Mouse (Mus musculus): ENCODE data around the gene Arcn1.
"Not testable (repeated sequence)": the region's sequence is repeated elsewhere in the genome, so short reads cannot be mapped to it uniquely, and the experiment has no call there.

Arcn1 gene

DNA sequence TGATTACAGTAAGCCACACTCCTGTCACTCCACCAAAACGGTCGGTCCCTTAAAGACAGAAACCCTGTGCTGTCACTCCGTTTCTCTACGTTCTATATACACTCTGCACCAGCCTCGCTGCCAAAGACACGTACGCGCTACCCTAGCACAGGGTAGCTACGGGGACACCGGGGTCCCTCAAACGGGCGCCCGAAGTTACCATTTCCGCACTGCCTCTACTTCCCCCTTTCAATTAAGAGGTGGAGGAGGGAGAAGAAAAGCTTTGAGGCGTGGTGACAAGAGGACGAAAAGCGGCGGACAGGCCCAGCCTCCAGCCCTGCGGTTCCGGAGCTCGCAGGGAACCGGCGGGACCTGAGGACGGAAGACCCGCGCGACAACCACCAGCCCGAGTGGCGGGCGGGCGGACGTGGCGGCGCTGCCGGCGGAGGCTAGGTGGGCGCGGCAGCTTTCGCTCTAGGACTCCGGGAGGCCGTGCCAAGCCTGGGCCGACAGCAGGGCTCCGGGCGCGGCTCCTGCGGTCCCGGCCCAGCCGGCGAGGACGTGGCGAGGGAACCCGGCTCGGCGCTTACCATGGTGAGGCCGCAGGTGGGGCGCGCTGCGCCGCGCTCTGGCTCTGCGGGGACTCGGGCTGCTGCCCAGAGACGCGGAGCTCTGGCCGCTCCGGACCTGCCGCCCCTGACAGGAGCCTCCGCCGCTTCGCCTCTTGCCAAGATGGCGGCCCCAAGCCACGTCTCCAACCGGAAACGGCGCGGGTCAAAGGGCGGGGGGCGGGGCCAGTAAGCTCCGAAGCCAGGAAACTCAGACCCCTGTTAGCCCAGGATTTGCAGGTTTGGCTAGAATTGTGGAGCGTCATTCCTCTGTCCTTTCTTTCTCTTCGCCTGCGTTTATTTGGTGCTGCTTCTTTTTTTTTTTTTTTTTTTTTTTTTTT, at the start of gene Arcn1, which contains the start of gene Ift46:
Gene Arcn1, minus strand, starts transcription at position 745 of the 928 bp plus-strand sequence.
Gene Ift46, plus strand, starts transcription at position 808 of the 928 bp plus-strand sequence.
- peak; percentile 94 for DNase-seq

- DNase-seq = no peak
Observed at GRCm38 (mm10) chr9:44814179-44814578, 46.5 kb upstream of the Arcn1 start.

GRCm38 (mm10) chr9:44810316-44810715, 42.7 kb upstream of the Arcn1 start:
- no peak for DNase-seq

DNA sequence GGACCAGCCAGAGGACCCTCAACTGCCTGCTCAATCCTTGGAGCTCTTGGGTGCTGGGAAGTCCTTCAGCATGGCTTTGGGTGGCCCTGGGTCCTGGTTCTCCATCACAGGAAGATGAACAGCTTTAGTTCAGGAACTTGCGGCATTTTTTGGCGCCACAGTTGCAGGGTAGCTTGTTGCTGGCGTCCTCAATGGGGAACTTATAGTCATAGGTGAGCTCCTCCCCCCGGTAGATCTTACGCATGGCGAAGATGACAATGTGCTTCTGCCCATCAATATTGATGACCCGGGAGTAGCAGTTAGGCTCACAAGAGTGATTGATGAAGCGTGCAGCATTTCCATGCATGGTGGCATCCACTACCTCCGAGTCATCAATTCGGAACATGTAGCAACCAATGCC, 40.1 kb upstream of the Arcn1 start:
- no peak for DNase-seq

- no peak for DNase-seq
Observed at GRCm38 (mm10) chr9:44807141-44807540, 39.5 kb upstream of the Arcn1 start.

- no peak for DNase-seq
Observed at GRCm38 (mm10) chr9:44805536-44805935, 37.9 kb upstream of the Arcn1 start.

DNA sequence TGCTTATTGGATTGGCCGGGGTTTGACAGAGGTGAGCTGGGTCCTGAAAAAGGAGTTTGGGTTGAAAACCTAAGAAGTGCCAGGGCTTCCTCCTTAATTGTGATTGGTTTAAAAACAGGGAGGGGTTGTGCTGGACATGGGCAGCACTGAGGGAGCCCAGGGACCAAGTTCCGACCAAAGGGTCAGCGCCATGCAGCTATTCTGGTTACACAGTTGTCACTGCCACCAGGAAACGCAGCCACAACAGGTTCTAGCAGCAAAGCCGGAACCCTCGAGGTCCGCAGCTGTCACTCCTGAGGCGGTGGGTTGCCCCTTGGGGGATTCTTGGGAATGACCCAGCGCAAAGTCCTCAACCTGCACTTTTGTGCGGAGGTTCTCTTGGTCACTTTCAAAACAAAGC, 37.0 kb upstream of the Arcn1 start:
- no peak for DNase-seq

DNA sequence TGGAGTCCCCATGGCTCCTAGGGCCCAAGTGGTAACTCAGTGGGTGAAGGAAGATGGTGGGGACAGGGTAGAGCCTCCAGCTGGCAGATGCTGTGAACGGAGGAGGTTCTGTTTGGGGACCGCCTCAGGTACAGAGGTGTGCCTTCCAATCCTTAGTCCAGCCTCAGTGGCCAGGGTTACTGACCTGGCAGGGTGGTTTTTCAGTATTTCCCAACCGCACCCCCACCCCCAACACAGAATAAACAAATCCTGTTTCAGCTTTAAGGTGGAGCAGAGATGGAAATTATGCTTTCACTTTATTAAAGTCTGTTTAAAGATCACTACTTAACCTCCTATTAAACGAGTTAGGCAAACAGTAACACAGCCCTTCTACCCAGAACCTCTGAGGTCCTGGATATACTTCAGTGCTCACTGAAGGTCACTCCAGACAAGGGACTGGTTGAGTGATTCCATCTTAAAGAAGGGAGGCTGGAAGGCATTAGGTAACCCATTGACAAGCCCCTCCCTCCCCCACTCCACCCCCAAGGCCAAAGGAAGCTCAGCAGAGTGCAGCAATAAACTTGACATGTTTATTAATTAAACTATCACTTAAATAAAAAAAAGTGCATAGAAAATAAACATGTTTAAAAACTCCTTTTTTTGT, 35.3 kb upstream of the Arcn1 start, which contains the start of gene Ttc36:
Gene Ttc36, minus strand, starts transcription at position 265 of the 643 bp plus-strand sequence.
- DNase-seq = no peak

- no peak for DNase-seq
Observed at GRCm38 (mm10) chr9:44801669-44802068, 34.0 kb upstream of the Arcn1 start.

DNA sequence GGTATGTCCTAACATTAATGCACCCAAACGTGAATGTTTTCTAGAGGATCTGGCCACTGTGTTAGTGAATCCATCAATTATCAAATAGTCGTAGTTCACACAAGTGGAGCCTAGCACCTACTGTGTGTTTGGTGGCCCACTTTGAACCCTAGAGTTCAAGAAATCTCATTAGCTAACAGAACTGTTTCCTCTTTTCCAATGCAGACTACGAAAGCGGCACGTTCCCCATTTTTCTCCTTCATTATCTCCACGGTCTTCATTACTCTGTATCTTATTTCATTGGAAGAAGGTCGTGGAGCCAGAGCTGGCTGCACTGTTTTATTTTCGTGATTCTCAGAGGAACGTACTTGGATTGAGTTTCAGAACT, 32.3 kb upstream of the Arcn1 start:
- DNase-seq = no peak

GRCm38 (mm10) chr9:44799102-44799957, 31.7 kb upstream of the Arcn1 start, which contains the start of gene Tmem25:
Tmem25 (minus strand) TSS chr9:44799307.
- DNase-seq = peak; percentile 89

GRCm38 (mm10) chr9:44798298-44798697, 30.7 kb upstream of the Arcn1 start:
- no peak for DNase-seq

GRCm38 (mm10) chr9:44792842-44793241, 25.2 kb upstream of the Arcn1 start:
- peak; percentile 24 for DNase-seq

DNA sequence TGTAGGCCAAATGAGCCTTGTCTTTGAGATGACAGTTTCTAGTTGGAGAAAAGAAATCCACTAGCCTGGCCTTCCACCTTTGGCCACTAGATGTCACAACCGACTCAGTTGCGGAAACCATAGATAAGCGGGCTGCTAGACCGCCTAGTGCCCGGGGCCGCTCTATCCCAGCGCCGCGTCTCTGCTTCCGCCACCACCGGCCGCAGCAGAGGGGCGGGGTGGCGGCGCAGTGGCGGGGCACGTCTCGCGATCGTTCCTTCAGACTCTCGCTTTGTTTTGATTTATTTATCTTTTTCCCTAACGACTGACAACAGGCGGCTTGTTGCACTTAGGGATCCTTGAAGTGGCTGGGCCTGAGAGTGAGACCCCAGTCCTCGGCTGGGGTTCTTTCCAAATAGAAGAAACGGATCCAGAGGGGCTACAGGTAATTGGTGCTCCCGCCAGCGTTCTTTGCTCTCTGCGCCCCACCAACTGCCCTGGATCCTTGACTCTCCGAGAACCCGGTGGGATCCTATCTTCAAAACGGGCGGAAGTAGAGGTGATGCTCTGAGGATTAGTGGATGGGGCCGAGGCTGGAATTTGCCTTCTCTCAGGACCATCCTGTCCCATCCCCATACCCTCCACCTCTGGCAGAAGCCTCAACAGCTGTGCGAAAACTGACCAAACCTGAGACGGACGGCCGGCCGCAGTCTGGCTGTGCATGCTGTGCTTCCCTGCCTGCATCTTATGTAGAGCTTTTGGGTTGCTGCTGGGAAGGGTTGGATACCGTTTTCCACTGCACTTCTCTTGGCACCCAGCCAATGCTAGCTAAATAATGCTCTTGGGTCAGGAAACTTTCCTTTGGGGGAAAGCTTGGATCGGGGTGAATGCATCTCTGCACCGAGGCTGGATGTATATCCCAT, 5.4 kb upstream of the Arcn1 start:
- peak; percentile 97 for DNase-seq

- DNase-seq = no peak
Observed at GRCm38 (mm10) chr9:44772392-44772749, 4.7 kb upstream of the Arcn1 start.

GRCm38 (mm10) chr9:44771376-44771775, 3.7 kb upstream of the Arcn1 start:
- no peak for DNase-seq

GRCm38 (mm10) chr9:44768029-44768394, 367 bp upstream of the Arcn1 start:
- not testable (repeated sequence) for DNase-seq

DNA sequence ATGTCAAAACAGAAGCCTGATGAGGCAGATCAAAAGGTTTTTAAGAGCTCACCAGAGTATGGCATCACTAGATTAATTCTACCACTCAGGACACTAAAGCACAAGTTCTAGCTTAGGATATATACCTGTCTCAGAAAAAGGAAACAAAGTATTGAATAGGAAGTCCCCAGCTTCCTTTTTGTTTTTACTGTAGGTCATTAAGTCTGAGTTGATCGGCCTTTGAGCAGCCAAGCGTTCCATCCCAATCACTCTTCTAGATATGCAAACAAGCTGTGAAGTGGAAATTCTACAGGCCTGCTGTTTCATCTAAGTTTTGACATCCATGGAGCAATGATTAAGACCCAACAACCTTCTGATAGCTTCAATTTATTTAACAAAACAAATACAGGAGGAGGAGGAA, 6.8 kb downstream of the Arcn1 start:
- no peak for DNase-seq

DNA sequence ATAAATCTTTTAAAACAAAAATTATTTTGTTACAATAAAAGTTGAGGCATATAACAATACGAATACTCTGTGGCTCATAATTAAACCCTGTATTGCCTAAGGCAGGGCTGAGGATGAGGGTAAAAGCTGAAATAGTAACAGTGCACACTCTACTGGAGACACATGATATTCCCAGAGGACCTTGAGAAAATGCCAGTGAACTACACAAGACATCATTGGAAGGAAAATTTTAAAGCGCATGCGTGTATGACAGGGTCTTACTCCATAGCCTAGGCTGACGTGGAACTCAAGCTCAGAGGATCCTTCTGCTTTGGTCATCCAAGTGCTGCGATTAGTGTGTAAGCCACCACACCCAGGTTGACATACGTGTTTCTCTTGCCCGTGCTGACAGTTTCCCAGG, 19.2 kb downstream of the Arcn1 start:
- no peak for DNase-seq

DNA sequence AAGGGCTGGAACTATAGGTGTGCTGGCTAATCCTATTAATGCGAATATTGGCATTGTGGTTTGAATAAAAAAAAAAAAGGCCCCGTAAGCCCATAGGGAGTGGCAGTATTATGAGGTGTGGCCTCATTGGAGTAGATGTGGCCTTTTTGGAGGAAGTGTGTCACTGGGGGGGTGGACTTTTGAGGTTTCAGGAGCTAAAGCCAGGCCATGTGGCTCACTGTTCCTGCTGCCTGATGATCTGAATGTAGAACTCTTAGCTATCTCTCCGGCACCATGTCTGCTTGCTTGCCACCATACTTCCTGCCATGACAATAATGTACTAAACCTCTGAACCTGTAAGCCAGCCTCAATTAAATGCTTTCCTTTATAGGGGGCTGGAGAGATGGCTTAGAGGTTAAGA, 20.3 kb downstream of the Arcn1 start:
- DNase-seq = no peak

- DNase-seq = no peak
Observed at GRCm38 (mm10) chr9:44746666-44747065, 21.0 kb downstream of the Arcn1 start.

GRCm38 (mm10) chr9:44745371-44745770, 22.3 kb downstream of the Arcn1 start:
- no peak for DNase-seq
